Mouse (Mus musculus) kidney, adult 2 months (tissue): ENCODE results near the gene Hps5. TPM values are rescaled to one million over a fixed set of nuclear protein-coding genes. Genes with fewer than 3 reads are reported as not detected.

Source experiments
- DNase-seq: peaks from one replicate; pipeline ENCODE4 v3.0.0; 2021
- H3K27ac ChIP-seq: fragments of 200-500 bp; 2 replicates; pipeline ENCODE4 v1.5.1; 2012; ENCODE audit warnings: low read depth, low read length, control low read depth, inconsistent platforms; ENCODE audit not compliant: insufficient read depth
- H3K27me3 ChIP-seq: fragments of 200-500 bp; replicated peaks from 2 replicates; pipeline ENCODE4 v1.6.1; 2012; ENCODE audit warnings: mild to moderate bottlenecking, moderate library complexity, low read length, inconsistent platforms; ENCODE audit not compliant: control insufficient read depth, insufficient read depth
- H3K36me3 ChIP-seq: fragments of 200-500 bp; 2 replicates; pipeline ENCODE4 v1.6.1; 2012; ENCODE audit warnings: mild to moderate bottlenecking, moderate library complexity, low read length, inconsistent platforms; ENCODE audit not compliant: control insufficient read depth, insufficient read depth
- H3K4me1 ChIP-seq: fragments of 200-500 bp; 2 replicates; pipeline ENCODE4 v1.6.1; 2011; ENCODE audit warnings: low read length; ENCODE audit not compliant: control insufficient read depth, insufficient read depth
- H3K4me3 ChIP-seq: fragments of 200-500 bp; 2 replicates; pipeline ENCODE4 v1.5.1; 2011; ENCODE audit warnings: mild to moderate bottlenecking, low read depth, low read length, control low read depth; ENCODE audit not compliant: insufficient read depth
- CTCF ChIP-seq: fragments of 200-500 bp; conservative IDR thresholded peaks from 2 replicates; pipeline ENCODE4 v1.5.1; 2011; ENCODE audit warnings: low read depth, mild to moderate bottlenecking, control low read depth, low read length, moderate library complexity, mixed read lengths; ENCODE audit not compliant: insufficient read depth, insufficient read length
- POLR2A ChIP-seq: fragments of 200-500 bp; IDR thresholded peaks from one replicate; pipeline ENCODE4 v1.6.1; 2011; ENCODE audit warnings: low read depth, low read length, control low read depth
- WGBS: fragments of 180-500 bp; shearing (Covaris S2); methylation state at CpG from one replicate; pipeline ENCODE4 v1.1.7; 2018; 5-methylcytosine and 5-hydroxymethylcytosine counted together
- polyA plus RNA-seq: library from polyadenylated mRNA; depleted of rRNA; stranded (reverse); fragments of >200 nt; gene quantifications from 2 replicates; pipeline ENCODE4 v1.2.3, GENCODE M21; 2012

The Hps5 gene
- polyA plus RNA-seq, 1 experiment: 31.0 TPM

- Histone ChIP-seq H3K4me3 (no peak overlapping the region), H3K36me3 (no peaks in the 10 kb centered on the region), H3K27me3 (no peaks in the 10 kb centered on the region), H3K27ac (no peak overlapping the region), H3K4me1 (peaks cover 7% of the 10 kb centered on the region; the same call in 1 of the 2 replicates)
- DNase-seq: no peak
- no peak for TF ChIP-seq CTCF
- TF ChIP-seq POLR2A: no peak
- WGBS: 35% methylated on average over 5 of the region's 5 CpGs
Observed at GRCm38 (mm10) chr7:46724396-46724795, 71.5 kb downstream of the Hps5 start.

- Histone ChIP-seq H3K36me3 (no peaks in the 10 kb centered on the region), H3K27ac (no peak overlapping the region), H3K4me3 (no peak overlapping the region), H3K4me1 (peaks cover 7% of the 10 kb centered on the region; the same call in 1 of the 2 replicates), H3K27me3 (no peaks in the 10 kb centered on the region)
- TF ChIP-seq CTCF (no peak), POLR2A (no peak)
- DNase-seq: peak; percentile 66
- WGBS: 43% methylated on average over 3 of the region's 3 CpGs
Observed at GRCm38 (mm10) chr7:46723849-46724248, 72.0 kb downstream of the Hps5 start.

GRCm38 (mm10) chr7:46723354-46723753 is 72.5 kb downstream of the Hps5 start:
- TF ChIP-seq CTCF (no peak), POLR2A (no peak)
- Histone ChIP-seq H3K4me3 (no peak overlapping the region), H3K27ac (no peak overlapping the region), H3K36me3 (no peaks in the 10 kb centered on the region), H3K4me1 (peaks cover 7% of the 10 kb centered on the region; the same call in 1 of the 2 replicates), H3K27me3 (no peaks in the 10 kb centered on the region)
- no peak for DNase-seq
- 68% methylated on average over 6 of the region's 6 CpGs for WGBS

GRCm38 (mm10) chr7:46720460-46720859 is 75.4 kb downstream of the Hps5 start:
- Histone ChIP-seq H3K27me3 (no peaks in the 10 kb centered on the region), H3K27ac (no peak overlapping the region), H3K4me3 (no peak overlapping the region), H3K4me1 (peaks cover 7% of the 10 kb centered on the region; the same call in 1 of the 2 replicates), H3K36me3 (no peaks in the 10 kb centered on the region)
- WGBS: 86% methylated on average over 9 of the region's 9 CpGs
- TF ChIP-seq POLR2A (no peak), CTCF (no peak)
- no peak for DNase-seq

GRCm38 (mm10) chr7:46719526-46719925 is 76.3 kb downstream of the Hps5 start:
- Histone ChIP-seq H3K4me1 (peaks cover 7% of the 10 kb centered on the region; the same call in 1 of the 2 replicates), H3K27ac (no peak overlapping the region), H3K36me3 (no peaks in the 10 kb centered on the region), H3K4me3 (no peak overlapping the region), H3K27me3 (no peaks in the 10 kb centered on the region)
- peak; percentile 45 for DNase-seq
- 51% methylated on average over 7 of the region's 7 CpGs for WGBS
- no peak for TF ChIP-seq CTCF
- TF ChIP-seq POLR2A: no peak

GRCm38 (mm10) chr7:46718591-46719270 is 77.1 kb downstream of the Hps5 start:
- Histone ChIP-seq H3K36me3 (no peaks in the 10 kb centered on the region), H3K4me1 (no peaks in the 10 kb centered on the region), H3K4me3 (no peak overlapping the region), H3K27ac (no peak overlapping the region), H3K27me3 (no peaks in the 10 kb centered on the region)
- DNase-seq: no peak
- TF ChIP-seq CTCF (no peak), POLR2A (no peak)
- WGBS: 84% methylated on average over 7 of the region's 7 CpGs

GRCm38 (mm10) chr7:46716897-46717296 is 79.0 kb downstream of the Hps5 start:
- TF ChIP-seq CTCF: no peak
- no peak for TF ChIP-seq POLR2A
- WGBS: 28% methylated on average over 5 of the region's 5 CpGs
- no peak overlapping the region for H3K4me3 ChIP-seq
- no peaks in the 10 kb centered on the region for H3K27me3 ChIP-seq
- peak; percentile 61 for DNase-seq
- no peak overlapping the region for H3K27ac ChIP-seq
- H3K4me1 ChIP-seq: no peaks in the 10 kb centered on the region
- H3K36me3 ChIP-seq: no peaks in the 10 kb centered on the region

GRCm38 (mm10) chr7:46715600-46715999 is 80.3 kb downstream of the Hps5 start, which contains the start of gene Saa3:
Saa3 (minus strand) TSS chr7:46715700.
- H3K4me1 ChIP-seq: no peaks in the 10 kb centered on the region
- DNase-seq: no peak
- no peak for TF ChIP-seq CTCF
- TF ChIP-seq POLR2A: no peak
- 91% methylated on average over 5 of the region's 5 CpGs for WGBS
- no peak within 1 kb of the TSS for H3K27ac ChIP-seq
- H3K36me3 ChIP-seq: no peaks in the 10 kb centered on the region
- no peak within 1 kb of the TSS for H3K4me3 ChIP-seq
- H3K27me3 ChIP-seq: no peaks in the 10 kb centered on the region
